Mouse (Mus musculus) neural tube, embryonic 13.5 days (tissue): ENCODE measurements around the gene Gm29427. TPM values are rescaled to one million over a fixed set of nuclear protein-coding genes. Genes with fewer than 3 reads are reported as not detected.

Experiments
- ATAC-seq: fragments of 200-750 bp; cut with Nextera tagmentation; 2 replicates; pipeline ENCODE4 v1.8.0; 2017; ENCODE audit warnings: low read depth, mild to moderate bottlenecking, moderate TSS enrichment, moderate library complexity
- H3K27ac ChIP-seq: fragments of 300-500 bp; sonication (generic); replicated peaks from 2 replicates; pipeline ENCODE4 v1.5.1; 2015; ENCODE audit warnings: moderate library complexity, mild to moderate bottlenecking, inconsistent platforms
- H3K27me3 ChIP-seq: fragments of 300-500 bp; sonication (generic); 2 replicates; pipeline ENCODE4 v1.6.1; 2015; ENCODE audit warnings: mild to moderate bottlenecking, inconsistent platforms
- H3K36me3 ChIP-seq: fragments of 300-500 bp; sonication (generic); 2 replicates; pipeline ENCODE4 v1.6.1; 2015; ENCODE audit warnings: mild to moderate bottlenecking, inconsistent platforms
- H3K4me1 ChIP-seq: fragments of 300-500 bp; sonication (generic); replicated peaks from 2 replicates; pipeline ENCODE4 v1.6.1; 2015; ENCODE audit warnings: inconsistent platforms
- H3K4me2 ChIP-seq: fragments of 300-500 bp; sonication (generic); 2 replicates; pipeline ENCODE4 v1.6.1; 2015; ENCODE audit warnings: inconsistent platforms, mild to moderate bottlenecking, moderate library complexity
- H3K4me3 ChIP-seq: fragments of 300-500 bp; sonication (generic); 2 replicates; pipeline ENCODE4 v1.5.1; 2015; ENCODE audit warnings: mild to moderate bottlenecking, inconsistent platforms
- H3K9ac ChIP-seq: fragments of 300-500 bp; sonication (generic); 2 replicates; pipeline ENCODE4 v1.6.1; 2015; ENCODE audit warnings: moderate library complexity, mild to moderate bottlenecking, inconsistent platforms
- H3K9me3 ChIP-seq: fragments of 300-500 bp; sonication (generic); 2 replicates; pipeline ENCODE4 v1.6.1; 2016; ENCODE audit warnings: inconsistent platforms
- WGBS: fragments of 180-500 bp; shearing (Covaris S2); methylation state at CpG from one replicate; pipeline ENCODE4 v1.1.7; 2015; 5-methylcytosine and 5-hydroxymethylcytosine counted together
- polyA plus RNA-seq: library from polyadenylated mRNA; unstranded; fragments of >200 nt; fragmentation: Nextera tagmentation; extraction: Ambion mirVana; gene quantifications from 2 replicates; pipeline ENCODE4 v1.2.1, GENCODE M21; 2015

Gene Gm29427
- polyA plus RNA-seq, 1 experiment from 2014 or later: not detected

DNA sequence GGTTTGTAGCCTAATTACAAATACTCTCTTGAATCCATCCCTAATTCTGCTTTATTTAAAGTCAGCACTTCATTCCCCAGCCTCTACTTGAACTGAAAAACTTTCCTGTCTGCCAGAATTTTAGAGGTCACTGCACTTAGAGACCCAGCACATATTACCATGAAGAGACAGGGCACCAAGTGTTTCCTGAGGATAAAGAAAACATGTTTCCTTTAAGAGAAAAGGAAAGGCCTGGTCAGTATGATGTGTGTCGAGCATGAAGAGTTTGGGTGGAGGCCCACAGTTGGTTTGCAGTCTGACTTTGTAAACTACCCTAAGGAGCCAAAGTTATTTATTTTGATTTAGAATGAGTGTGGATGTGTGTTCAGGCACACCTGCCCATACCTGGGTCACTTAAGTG is 12.5 kb upstream of the Gm29427 start:
- ATAC-seq: no peak
- Histone ChIP-seq H3K27me3 (no peaks in the 10 kb centered on the region), H3K4me2 (no peak overlapping the region), H3K4me3 (no peak overlapping the region), H3K9ac (no peak overlapping the region), H3K9me3 (no peaks in the 10 kb centered on the region), H3K4me1 (peaks cover 12% of the 10 kb centered on the region; the same call in 1 of the 2 replicates), H3K27ac (no peak overlapping the region), H3K36me3 (no peaks in the 10 kb centered on the region)
- 84% methylated on average over 1 of the region's 1 CpGs for WGBS

DNA sequence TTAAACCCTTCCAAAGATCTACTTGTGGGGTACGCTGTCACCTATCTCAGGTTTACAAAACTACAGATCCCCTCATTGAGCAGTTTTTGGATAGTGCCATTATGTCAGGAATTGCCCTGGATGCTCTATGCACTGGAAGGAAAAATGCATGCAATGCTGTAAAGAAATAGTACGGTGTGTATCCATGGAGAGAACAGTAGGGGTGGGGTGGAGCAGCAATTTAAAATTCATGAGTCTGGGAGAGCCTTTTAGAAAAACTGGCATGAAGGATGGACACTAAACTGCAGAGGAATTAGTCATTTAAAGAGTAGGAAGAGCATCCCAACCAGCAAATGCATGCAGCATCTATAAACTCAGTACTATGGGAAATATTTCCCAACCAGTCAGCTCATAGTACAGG is 10.8 kb upstream of the Gm29427 start:
- no peaks in the 10 kb centered on the region for H3K27me3 ChIP-seq
- no peak overlapping the region for H3K9ac ChIP-seq
- no peaks in the 10 kb centered on the region for H3K9me3 ChIP-seq
- H3K27ac ChIP-seq: no peak overlapping the region
- no peak overlapping the region for H3K4me3 ChIP-seq
- 53% methylated on average over 2 of the region's 2 CpGs for WGBS
- peaks cover 2% of the 10 kb centered on the region; the same call in 1 of the 2 replicates for H3K36me3 ChIP-seq
- H3K4me1 ChIP-seq: peaks cover 8% of the 10 kb centered on the region; the same call in 1 of the 2 replicates
- no peak for ATAC-seq
- H3K4me2 ChIP-seq: no peak overlapping the region

DNA sequence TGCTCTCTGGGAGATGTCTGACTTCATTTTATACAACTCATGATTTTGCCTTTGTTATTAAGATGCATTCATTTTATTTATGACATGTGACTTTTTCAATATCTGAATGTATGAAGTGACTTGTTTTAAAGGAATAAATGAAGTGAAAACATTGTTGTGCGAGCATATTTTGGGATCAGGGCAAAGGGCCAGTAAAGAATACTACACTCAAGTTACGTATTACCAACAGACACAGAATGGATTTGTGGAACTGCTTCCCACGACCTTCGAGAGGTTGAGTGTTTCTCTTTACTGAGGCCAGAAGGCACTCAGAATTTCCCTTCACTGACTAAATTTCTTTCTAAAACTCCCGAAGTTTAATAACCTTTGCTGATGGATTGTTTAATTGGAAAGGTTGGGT is 8.6 kb upstream of the Gm29427 start:
- no peak overlapping the region for H3K4me3 ChIP-seq
- no peak overlapping the region for H3K27ac ChIP-seq
- peaks cover 6% of the 10 kb centered on the region for H3K36me3 ChIP-seq
- H3K4me1 ChIP-seq: peaks cover 17% of the 10 kb centered on the region
- H3K9me3 ChIP-seq: no peaks in the 10 kb centered on the region
- WGBS: 90% methylated on average over 5 of the region's 5 CpGs
- no peaks in the 10 kb centered on the region for H3K27me3 ChIP-seq
- H3K4me2 ChIP-seq: no peak overlapping the region
- no peak for ATAC-seq
- H3K9ac ChIP-seq: no peak overlapping the region

DNA sequence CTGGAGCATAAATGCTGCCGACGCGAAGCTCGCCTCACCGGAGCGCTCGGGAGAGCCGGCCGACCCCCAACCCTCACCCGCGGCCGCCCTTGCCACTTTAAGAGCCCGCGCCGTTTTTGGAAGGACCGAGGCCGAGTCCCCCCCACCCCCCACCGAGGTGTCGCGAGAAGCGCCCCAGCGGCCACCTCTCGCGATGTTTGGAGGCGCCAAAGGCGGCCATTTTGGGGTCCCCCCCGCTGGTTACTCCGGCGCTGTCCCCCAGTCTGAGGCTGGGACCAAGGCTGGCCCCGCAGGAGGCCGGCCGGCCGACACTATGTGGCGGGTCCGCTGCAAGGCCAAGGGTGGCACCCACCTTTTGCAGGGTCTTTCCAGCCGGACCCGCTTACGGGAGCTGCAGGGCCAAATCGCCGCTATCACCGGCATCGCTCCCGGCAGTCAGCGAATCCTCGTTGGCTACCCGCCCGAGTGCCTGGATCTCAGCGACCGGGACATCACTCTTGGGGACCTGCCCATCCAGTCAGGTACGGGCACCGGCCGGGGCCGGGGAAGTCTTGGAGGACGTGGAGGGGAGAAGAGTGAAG is 1.8 kb upstream of the Gm29427 start, which contains the start of gene Yod1:
TSS of gene Yod1 (plus strand) at position 37 of the 581 bp plus-strand sequence.
- Histone ChIP-seq H3K27ac (peak within 1 kb of the TSS; percentile 92), H3K36me3 (peaks cover 15% of the 10 kb centered on the region), H3K4me2 (peak within 1 kb of the TSS; percentile 99), H3K9me3 (no peaks in the 10 kb centered on the region), H3K27me3 (no peaks in the 10 kb centered on the region), H3K4me3 (peak within 1 kb of the TSS; percentile 71), H3K4me1 (peaks cover 42% of the 10 kb centered on the region), H3K9ac (peak within 1 kb of the TSS; percentile 88)
- under 1% methylated on average over 54 of the region's 54 CpGs for WGBS
- peak; percentile 59 for ATAC-seq

DNA sequence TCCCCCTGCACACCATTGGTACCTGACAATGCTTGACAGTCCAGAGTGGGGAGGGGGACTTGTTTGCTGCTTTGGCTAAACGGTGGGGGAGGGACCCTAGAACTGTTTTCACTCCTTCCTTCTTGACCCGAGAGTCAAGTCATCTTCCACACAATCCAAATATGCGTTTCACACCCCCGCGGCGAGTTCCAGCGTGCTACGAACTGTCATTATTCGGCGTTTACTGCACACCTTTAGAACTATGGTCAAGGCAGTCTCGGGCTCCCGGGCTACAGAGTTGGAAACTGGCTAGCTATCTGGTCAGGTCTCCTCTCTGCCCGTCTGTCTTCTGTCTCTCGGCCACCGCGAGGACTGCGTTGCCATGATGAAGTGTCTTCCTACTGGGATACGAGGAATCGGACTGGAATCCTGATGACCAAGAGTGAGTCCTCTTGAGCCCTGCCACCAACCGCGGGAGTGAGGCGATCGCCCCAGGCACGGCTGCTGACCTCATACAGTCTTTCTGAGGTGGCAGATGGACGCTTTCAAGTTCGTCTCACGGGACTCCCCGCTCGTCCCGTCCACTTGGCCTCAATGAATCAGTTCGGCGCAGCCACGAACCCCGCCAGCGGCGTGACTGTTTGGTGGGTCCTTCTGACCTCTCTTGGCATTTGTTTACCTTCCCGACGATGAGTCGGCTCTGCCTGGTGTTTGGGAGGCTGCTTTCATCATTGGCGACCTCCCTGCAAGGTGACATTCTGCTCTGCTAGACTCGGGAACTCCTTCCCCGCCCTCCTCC is 1.1 kb upstream of the Gm29427 start:
- peak overlapping the region; percentile 92 for H3K27ac ChIP-seq
- no peaks in the 10 kb centered on the region for H3K27me3 ChIP-seq
- H3K4me3 ChIP-seq: peak overlapping the region; percentile 71
- peaks cover 19% of the 10 kb centered on the region for H3K36me3 ChIP-seq
- WGBS: under 1% methylated on average over 42 of the region's 42 CpGs
- ATAC-seq: peak; percentile 4
- H3K4me2 ChIP-seq: peak overlapping the region; percentile 99
- H3K4me1 ChIP-seq: peaks cover 42% of the 10 kb centered on the region
- no peaks in the 10 kb centered on the region for H3K9me3 ChIP-seq
- H3K9ac ChIP-seq: peak overlapping the region; percentile 88

DNA sequence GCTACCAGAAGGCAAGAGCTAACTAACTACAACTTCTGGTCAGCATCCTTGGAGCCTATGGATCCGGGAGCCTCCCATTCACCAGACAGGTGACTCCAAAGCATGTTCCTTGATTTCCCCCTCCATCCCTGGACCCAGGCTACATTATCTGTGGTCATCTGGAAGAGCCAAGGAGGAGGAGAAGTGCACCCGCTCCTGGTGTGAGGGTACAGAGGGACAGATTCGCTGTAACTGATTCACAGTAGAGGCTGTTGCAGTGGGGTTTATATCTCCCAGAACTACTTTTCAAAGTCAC is 566 bp upstream of the Gm29427 start:
- Histone ChIP-seq H3K27ac (peak overlapping the region; percentile 92), H3K36me3 (peaks cover 23% of the 10 kb centered on the region), H3K4me3 (peak overlapping the region; percentile 71), H3K27me3 (no peaks in the 10 kb centered on the region), H3K4me1 (peaks cover 42% of the 10 kb centered on the region), H3K9ac (peak overlapping the region; percentile 88), H3K9me3 (no peaks in the 10 kb centered on the region), H3K4me2 (peak overlapping the region; percentile 99)
- peak; percentile 38 for ATAC-seq
- 1% methylated on average over 3 of the region's 3 CpGs for WGBS

DNA sequence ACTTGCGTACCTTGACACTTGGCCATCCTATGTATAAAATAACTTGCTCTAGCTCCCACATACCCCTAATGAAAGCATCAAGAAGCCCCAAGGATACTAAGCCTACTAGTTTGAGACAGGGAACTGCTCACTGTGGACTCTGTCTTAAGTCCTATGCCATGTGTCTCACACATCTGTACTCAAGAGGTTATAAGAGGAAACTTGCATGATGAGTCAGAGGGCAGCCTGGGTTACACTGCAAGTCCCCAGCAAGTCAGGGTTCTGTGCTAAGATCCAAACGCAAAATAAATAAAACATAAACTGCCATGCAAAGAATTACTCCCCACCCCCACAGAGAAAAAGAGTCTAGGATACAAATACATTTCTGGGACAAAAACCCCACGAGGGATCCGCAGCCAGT is 1.6 kb downstream of the Gm29427 start:
- Histone ChIP-seq H3K9ac (0 out of 2 replicates have a peak overlapping the region, but pooled peaks have one; percentile 88), H3K9me3 (no peaks in the 10 kb centered on the region), H3K36me3 (peaks cover 33% of the 10 kb centered on the region), H3K4me3 (no peak overlapping the region), H3K4me2 (0 out of 2 replicates have a peak overlapping the region, but pooled peaks have one; percentile 99), H3K4me1 (peaks cover 31% of the 10 kb centered on the region), H3K27ac (no peak overlapping the region), H3K27me3 (no peaks in the 10 kb centered on the region)
- 74% methylated on average over 4 of the region's 4 CpGs for WGBS
- no peak for ATAC-seq

DNA sequence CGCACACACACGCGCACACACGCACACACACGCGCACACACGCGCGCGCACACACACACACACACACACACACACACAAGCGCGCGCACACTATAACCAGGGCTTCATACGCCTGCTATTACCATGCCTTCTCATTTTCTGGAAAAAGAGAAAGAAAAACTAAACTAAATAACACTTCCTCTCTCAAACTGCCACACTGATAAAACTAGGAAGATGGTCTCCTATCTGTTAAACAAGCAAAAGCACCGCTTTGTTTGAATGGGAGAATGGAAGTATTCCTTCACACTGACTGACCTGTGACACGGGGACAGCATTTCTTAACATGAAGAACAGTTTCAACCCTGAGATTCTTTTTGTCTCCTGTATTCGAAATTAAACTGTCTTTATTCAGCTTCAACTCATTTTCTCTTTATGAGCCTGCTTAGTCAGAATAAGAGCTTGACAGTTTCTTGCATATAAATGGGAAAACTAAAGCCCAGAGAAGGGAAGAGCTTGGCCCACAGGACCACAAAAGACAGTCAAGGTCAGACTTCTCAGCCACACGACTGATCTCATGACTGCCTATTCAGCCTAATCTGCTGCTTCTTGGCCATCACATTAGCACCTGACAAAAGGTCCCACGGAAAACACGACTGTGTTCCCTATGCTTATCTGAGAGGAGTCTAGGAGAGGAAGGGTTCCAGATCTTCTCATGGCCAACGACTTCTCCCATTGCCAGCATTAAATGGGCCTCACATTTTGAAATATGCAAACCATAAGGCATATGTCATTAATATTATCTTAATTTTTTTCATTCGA is 5.1 kb downstream of the Gm29427 start:
- Histone ChIP-seq H3K9ac (no peak overlapping the region), H3K4me2 (no peak overlapping the region), H3K9me3 (no peaks in the 10 kb centered on the region), H3K27me3 (no peaks in the 10 kb centered on the region), H3K27ac (no peak overlapping the region), H3K4me3 (no peak overlapping the region), H3K4me1 (peaks cover 15% of the 10 kb centered on the region; the same call in 1 of the 2 replicates), H3K36me3 (peaks cover 59% of the 10 kb centered on the region)
- WGBS: 92% methylated on average over 22 of the region's 22 CpGs
- ATAC-seq: no peak

DNA sequence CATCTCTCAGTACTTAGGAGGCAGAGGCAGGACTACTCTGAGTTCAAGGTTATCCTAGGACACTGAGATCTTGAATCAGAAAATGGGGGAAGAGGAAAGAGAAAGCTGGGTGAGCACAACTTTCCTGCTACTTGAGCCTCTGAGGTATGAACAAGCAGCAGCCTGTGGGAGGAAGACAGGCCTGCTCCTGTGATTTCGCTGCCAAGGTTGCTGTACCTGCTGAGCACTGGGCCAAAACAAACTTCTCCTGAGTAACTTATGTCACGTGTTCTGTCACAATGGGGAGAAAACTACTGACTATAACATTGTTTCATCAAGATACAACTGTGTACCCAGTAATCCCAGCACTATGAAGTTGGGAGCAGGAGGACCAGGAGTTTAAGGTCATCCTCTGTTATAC is 12.0 kb downstream of the Gm29427 start:
- Histone ChIP-seq H3K4me1 (no peaks in the 10 kb centered on the region), H3K27me3 (no peaks in the 10 kb centered on the region), H3K9ac (no peak overlapping the region), H3K4me3 (no peak overlapping the region), H3K4me2 (no peak overlapping the region), H3K36me3 (peaks cover 91% of the 10 kb centered on the region), H3K9me3 (no peaks in the 10 kb centered on the region), H3K27ac (no peak overlapping the region)
- no peak for ATAC-seq
- 86% methylated on average over 2 of the region's 2 CpGs for WGBS

DNA sequence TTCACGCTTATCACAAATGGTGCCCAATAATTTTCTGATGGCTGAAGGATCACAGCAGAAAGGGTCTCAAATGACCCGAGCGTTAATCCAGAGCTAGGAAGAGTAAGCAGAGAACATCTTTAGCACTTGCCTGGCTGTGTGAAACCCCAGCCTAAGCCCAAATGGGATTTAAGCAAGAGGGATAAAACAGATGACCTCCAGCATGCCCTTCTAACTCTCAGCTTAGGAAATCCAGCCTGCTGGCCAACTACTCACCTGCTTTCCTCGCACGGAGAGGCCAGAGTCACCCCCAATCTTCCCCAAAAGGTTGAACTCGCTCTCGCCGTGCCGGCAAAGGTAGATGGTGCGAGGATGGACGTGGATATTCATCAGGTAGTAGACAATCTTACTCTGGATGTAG is 13.6 kb downstream of the Gm29427 start:
- Histone ChIP-seq H3K4me1 (no peaks in the 10 kb centered on the region), H3K27ac (no peak overlapping the region), H3K9ac (no peak overlapping the region), H3K4me2 (no peak overlapping the region), H3K36me3 (peaks cover 94% of the 10 kb centered on the region), H3K4me3 (no peak overlapping the region), H3K9me3 (no peaks in the 10 kb centered on the region), H3K27me3 (no peaks in the 10 kb centered on the region)
- ATAC-seq: no peak
- 95% methylated on average over 11 of the region's 11 CpGs for WGBS

DNA sequence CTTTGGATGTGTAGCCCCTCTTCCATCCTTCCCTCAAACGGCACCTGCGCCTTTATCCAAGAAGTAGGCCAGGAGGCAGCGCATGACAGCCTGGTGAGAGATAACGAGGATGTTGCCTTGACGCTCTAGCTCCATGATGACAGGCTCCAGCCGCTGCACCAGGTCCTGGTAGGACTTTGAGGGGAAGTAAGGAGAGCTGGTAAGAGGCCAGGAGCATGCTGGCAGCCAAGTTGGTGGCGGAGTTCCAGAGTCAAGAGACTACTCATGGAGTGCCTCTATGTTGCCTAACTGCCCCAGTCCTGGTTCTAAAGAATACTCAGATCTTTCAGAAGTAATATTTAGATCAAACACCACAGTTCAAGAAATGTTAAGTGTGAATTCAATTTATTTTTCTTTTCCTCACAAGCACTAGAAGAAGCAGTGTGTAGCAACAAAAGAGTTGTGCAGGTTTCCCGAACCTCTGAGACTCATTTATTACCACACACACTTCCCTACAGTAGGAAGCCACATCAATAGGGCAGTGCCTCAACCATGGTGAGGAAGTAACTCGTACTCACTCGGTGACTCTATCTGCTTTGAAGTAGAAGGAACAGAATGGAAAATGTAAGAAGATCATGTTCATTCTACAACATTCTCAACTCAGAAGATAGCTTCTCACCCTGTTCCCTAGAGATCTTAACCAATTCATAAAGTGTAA is 15.5 kb downstream of the Gm29427 start:
- H3K9ac ChIP-seq: no peak overlapping the region
- no peak overlapping the region for H3K4me2 ChIP-seq
- WGBS: 95% methylated on average over 10 of the region's 10 CpGs
- H3K4me1 ChIP-seq: no peaks in the 10 kb centered on the region
- no peak for ATAC-seq
- no peaks in the 10 kb centered on the region for H3K9me3 ChIP-seq
- H3K27me3 ChIP-seq: no peaks in the 10 kb centered on the region
- H3K36me3 ChIP-seq: peaks cover 84% of the 10 kb centered on the region
- H3K4me3 ChIP-seq: no peak overlapping the region
- no peak overlapping the region for H3K27ac ChIP-seq

DNA sequence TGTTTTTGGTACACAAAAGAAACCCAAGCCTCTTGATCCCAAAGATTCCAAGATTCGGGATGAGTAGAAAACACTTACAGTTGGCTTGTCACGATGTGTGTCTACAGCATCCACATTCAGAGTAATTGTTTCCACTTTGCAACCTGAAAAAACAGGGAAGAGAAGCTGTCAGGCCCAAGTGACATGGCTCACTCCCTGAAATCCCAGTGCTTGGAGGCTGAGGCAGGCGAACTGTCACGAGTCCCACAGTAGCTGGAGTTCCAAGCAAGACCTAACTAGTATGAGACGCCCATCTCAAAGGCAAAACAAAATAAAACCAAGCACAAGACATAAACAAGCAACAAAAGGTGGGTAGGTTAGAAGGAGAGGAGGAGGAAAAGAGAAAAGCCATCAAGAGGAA is 17.0 kb downstream of the Gm29427 start:
- no peak overlapping the region for H3K27ac ChIP-seq
- peaks cover 73% of the 10 kb centered on the region for H3K36me3 ChIP-seq
- no peaks in the 10 kb centered on the region for H3K4me1 ChIP-seq
- H3K4me3 ChIP-seq: no peak overlapping the region
- H3K4me2 ChIP-seq: no peak overlapping the region
- no peaks in the 10 kb centered on the region for H3K27me3 ChIP-seq
- no peak overlapping the region for H3K9ac ChIP-seq
- no peak for ATAC-seq
- H3K9me3 ChIP-seq: no peaks in the 10 kb centered on the region
- WGBS: 96% methylated on average over 5 of the region's 5 CpGs
